Mouse (Mus musculus) embryonic facial prominence, embryonic 14.5 days (tissue): Measurements from ENCODE around the gene Gad2. TPM values are rescaled to one million over a fixed set of nuclear protein-coding genes. Genes with fewer than 3 reads are reported as not detected.

Experiments used
- ATAC-seq: fragments of 200-750 bp; cut with Nextera tagmentation; 2 replicates; pipeline ENCODE4 v1.8.0; 2017; ENCODE audit warnings: low read depth, moderate number of reproducible peaks, moderate TSS enrichment
- DNase-seq: peaks from one replicate; pipeline ENCODE4 v3.0.0-alpha.2; 2015; ENCODE audit warnings: low spot score
- H3K27ac ChIP-seq: fragments of 300-500 bp; sonication (generic); replicated peaks from 2 replicates; pipeline ENCODE4 v1.5.1; 2014; ENCODE audit warnings: low read depth, mild to moderate bottlenecking, low read length, moderate library complexity
- H3K27me3 ChIP-seq: fragments of 300-500 bp; sonication (generic); replicated peaks from 2 replicates; pipeline ENCODE4 v1.6.1; 2014; ENCODE audit warnings: low read length; ENCODE audit not compliant: control insufficient read depth, insufficient read depth
- H3K36me3 ChIP-seq: fragments of 300-500 bp; sonication (generic); 2 replicates; pipeline ENCODE4 v1.6.1; 2014; ENCODE audit warnings: low read length, mixed read lengths; ENCODE audit not compliant: control insufficient read depth, insufficient read depth
- H3K4me1 ChIP-seq: fragments of 300-500 bp; sonication (generic); 2 replicates; pipeline ENCODE4 v1.6.1; 2014; ENCODE audit warnings: antibody characterized with exemption, low read length; ENCODE audit not compliant: control insufficient read depth, insufficient read depth
- H3K4me2 ChIP-seq: fragments of 300-500 bp; sonication (generic); 2 replicates; pipeline ENCODE4 v1.6.1; 2014; ENCODE audit warnings: low read depth, mild to moderate bottlenecking, low read length, moderate library complexity, mixed read lengths
- H3K4me3 ChIP-seq: fragments of 300-500 bp; sonication (generic); 2 replicates; pipeline ENCODE4 v1.5.1; 2014; ENCODE audit warnings: low read depth, mild to moderate bottlenecking, low read length
- H3K9ac ChIP-seq: fragments of 300-500 bp; sonication (generic); 2 replicates; pipeline ENCODE4 v1.6.1; 2014; ENCODE audit warnings: low read depth, mild to moderate bottlenecking, low read length, moderate library complexity, mixed read lengths
- H3K9me3 ChIP-seq: fragments of 300-500 bp; sonication (generic); 2 replicates; pipeline ENCODE4 v1.6.1; 2016; ENCODE audit warnings: low read length; ENCODE audit not compliant: control insufficient read depth
- WGBS: fragments of 180-500 bp; shearing (Covaris S2); extraction: QIAGEN DNeasy Blood & Tissue Kit; methylation state at CpG from one replicate; pipeline ENCODE4 v1.1.7; 2014; 5-methylcytosine and 5-hydroxymethylcytosine counted together
- microRNA-seq: library from miRNA; unstranded; fragments of <30 nt; microRNA quantifications from one replicate; pipeline ENCODE4, GENCODE M21; 2016; ENCODE audit warnings: borderline number of aligned reads
- polyA plus RNA-seq: library from polyadenylated mRNA; unstranded; fragments of >200 nt; fragmentation: Nextera tagmentation; extraction: Ambion mirVana; gene quantifications from 2 replicates; pipeline ENCODE4 v1.2.1, GENCODE M21; 2014

Gad2 gene
- polyA plus RNA-seq, 1 experiment from 2014 or later: 0.22 TPM

DNA sequence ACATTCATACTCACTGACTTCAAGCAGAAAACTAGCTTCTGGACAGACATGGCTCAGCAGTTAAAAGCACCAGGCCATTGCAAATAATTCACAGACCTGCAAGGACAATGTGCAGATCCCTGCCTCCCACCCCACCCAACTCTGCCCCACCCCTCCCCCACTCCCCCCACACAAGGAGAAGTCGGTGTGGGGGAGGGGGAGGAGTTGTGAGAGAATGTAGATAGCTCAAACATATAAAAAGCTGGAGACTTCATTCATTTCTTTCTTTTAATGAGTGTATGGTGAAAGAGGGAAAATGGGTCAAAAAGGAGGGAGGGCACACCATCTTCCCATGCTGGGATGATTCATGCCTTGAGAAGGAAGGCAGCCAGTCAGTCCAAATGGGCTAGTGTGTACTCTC, 117.4 kb downstream of the Gad2 start:
- H3K9ac ChIP-seq: no peak overlapping the region
- ATAC-seq (no peak), DNase-seq (no peak)
- no peaks in the 10 kb centered on the region for H3K27me3 ChIP-seq
- H3K4me2 ChIP-seq: no peak overlapping the region
- WGBS: 78% methylated on average over 1 of the region's 1 CpGs
- H3K4me1 ChIP-seq: no peaks in the 10 kb centered on the region
- H3K36me3 ChIP-seq: no peaks in the 10 kb centered on the region
- H3K27ac ChIP-seq: no peak overlapping the region
- H3K9me3 ChIP-seq: no peaks in the 10 kb centered on the region
- H3K4me3 ChIP-seq: no peak overlapping the region

- Histone ChIP-seq H3K9ac (no peak overlapping the region), H3K4me2 (no peak overlapping the region), H3K27me3 (no peaks in the 10 kb centered on the region), H3K27ac (no peak overlapping the region), H3K4me3 (no peak overlapping the region), H3K36me3 (no peaks in the 10 kb centered on the region), H3K4me1 (no peaks in the 10 kb centered on the region), H3K9me3 (no peaks in the 10 kb centered on the region)
- ATAC-seq (no peak), DNase-seq (no peak)
- 72% methylated on average over 1 of the region's 1 CpGs for WGBS
Measured at GRCm38 (mm10) chr2:22740441-22740840, 118.4 kb downstream of the Gad2 start.

- ATAC-seq (no peak), DNase-seq (no peak)
- Histone ChIP-seq H3K27me3 (no peaks in the 10 kb centered on the region), H3K4me1 (no peaks in the 10 kb centered on the region), H3K4me2 (no peak overlapping the region), H3K4me3 (no peak overlapping the region), H3K36me3 (no peaks in the 10 kb centered on the region), H3K9me3 (no peaks in the 10 kb centered on the region), H3K27ac (no peak overlapping the region), H3K9ac (no peak overlapping the region)
- WGBS: 53% methylated on average over 3 of the region's 3 CpGs
Measured at GRCm38 (mm10) chr2:22741222-22741621, 119.2 kb downstream of the Gad2 start.

Small RNAs within 50 kb of the gene (microRNA-seq; reads per million reads assigned to microRNA genes)
- not detected for gene Gm23636
- gene Mir3967: not detected

Other genes with a start within 250 kb of the Gad2 start
- 3.1 and 3.3 TPM in 2 replicates for gene Apbb1ip, start 151.9 kb downstream of the Gad2 start, polyA plus RNA-seq